Mouse (Mus musculus) kidney, postnatal 0 days (tissue): Measurements from ENCODE around the gene Nadk2. TPM values are rescaled to one million over a fixed set of nuclear protein-coding genes. Genes with fewer than 3 reads are reported as not detected.

Experiments
- ATAC-seq: fragments of 200-750 bp; cut with Nextera tagmentation; replicated peaks from 2 replicates; pipeline ENCODE4 v1.8.0; 2017; ENCODE audit warnings: low read depth, moderate number of reproducible peaks, moderate TSS enrichment, moderate library complexity; ENCODE audit not compliant: low FRiP score
- DNase-seq: peaks from one replicate; pipeline ENCODE4 v3.0.0-alpha.2; 2016; ENCODE audit warnings: low spot score
- H3K27ac ChIP-seq: fragments of 300-500 bp; sonication (generic); 2 replicates; pipeline ENCODE4 v1.5.1; 2014; ENCODE audit warnings: mild to moderate bottlenecking
- H3K27me3 ChIP-seq: fragments of 300-500 bp; sonication (generic); 2 replicates; pipeline ENCODE4 v1.6.1; 2014; ENCODE audit warnings: low read length, mixed read lengths; ENCODE audit not compliant: insufficient read depth
- H3K36me3 ChIP-seq: fragments of 300-500 bp; sonication (generic); 2 replicates; pipeline ENCODE4 v1.6.1; 2014; ENCODE audit warnings: low read length, mixed read lengths; ENCODE audit not compliant: insufficient read depth
- H3K4me1 ChIP-seq: fragments of 300-500 bp; sonication (generic); replicated peaks from 2 replicates; pipeline ENCODE4 v1.6.1; 2014; ENCODE audit warnings: antibody characterized with exemption, low read length, mixed read lengths; ENCODE audit not compliant: insufficient read depth
- H3K4me2 ChIP-seq: fragments of 300-500 bp; sonication (generic); 2 replicates; pipeline ENCODE4 v1.6.1; 2014; ENCODE audit warnings: mild to moderate bottlenecking, low read length, moderate library complexity, mixed read lengths
- H3K4me3 ChIP-seq: fragments of 300-500 bp; sonication (generic); replicated peaks from 2 replicates; pipeline ENCODE4 v1.5.1; 2014; ENCODE audit warnings: low read depth, low read length
- H3K9ac ChIP-seq: fragments of 300-500 bp; sonication (generic); 2 replicates; pipeline ENCODE4 v1.6.1; 2014; ENCODE audit warnings: low read depth, low read length
- H3K9me3 ChIP-seq: fragments of 300-500 bp; sonication (generic); replicated peaks from 2 replicates; pipeline ENCODE4 v1.6.1; 2016; ENCODE audit warnings: low read length, inconsistent platforms, mixed read lengths
- CTCF ChIP-seq: IDR thresholded peaks from 2 replicates; pipeline ENCODE4 v1.5.1; 2016; ENCODE audit warnings: antibody characterized with exemption, low read depth, mild to moderate bottlenecking, moderate library complexity
- WGBS: fragments of 180-500 bp; shearing (Covaris S2); extraction: QIAGEN DNeasy Blood & Tissue Kit; methylation state at CpG from one replicate; pipeline ENCODE4 v1.1.7; 2014; 5-methylcytosine and 5-hydroxymethylcytosine counted together
- polyA plus RNA-seq: library from polyadenylated mRNA; unstranded; fragments of >200 nt; fragmentation: Nextera tagmentation; extraction: Ambion mirVana; gene quantifications from 2 replicates; pipeline ENCODE4 v1.2.1, GENCODE M21; 2015

Gene Nadk2
- polyA plus RNA-seq, 1 experiment from 2014 or later = 34.9 TPM

DNA sequence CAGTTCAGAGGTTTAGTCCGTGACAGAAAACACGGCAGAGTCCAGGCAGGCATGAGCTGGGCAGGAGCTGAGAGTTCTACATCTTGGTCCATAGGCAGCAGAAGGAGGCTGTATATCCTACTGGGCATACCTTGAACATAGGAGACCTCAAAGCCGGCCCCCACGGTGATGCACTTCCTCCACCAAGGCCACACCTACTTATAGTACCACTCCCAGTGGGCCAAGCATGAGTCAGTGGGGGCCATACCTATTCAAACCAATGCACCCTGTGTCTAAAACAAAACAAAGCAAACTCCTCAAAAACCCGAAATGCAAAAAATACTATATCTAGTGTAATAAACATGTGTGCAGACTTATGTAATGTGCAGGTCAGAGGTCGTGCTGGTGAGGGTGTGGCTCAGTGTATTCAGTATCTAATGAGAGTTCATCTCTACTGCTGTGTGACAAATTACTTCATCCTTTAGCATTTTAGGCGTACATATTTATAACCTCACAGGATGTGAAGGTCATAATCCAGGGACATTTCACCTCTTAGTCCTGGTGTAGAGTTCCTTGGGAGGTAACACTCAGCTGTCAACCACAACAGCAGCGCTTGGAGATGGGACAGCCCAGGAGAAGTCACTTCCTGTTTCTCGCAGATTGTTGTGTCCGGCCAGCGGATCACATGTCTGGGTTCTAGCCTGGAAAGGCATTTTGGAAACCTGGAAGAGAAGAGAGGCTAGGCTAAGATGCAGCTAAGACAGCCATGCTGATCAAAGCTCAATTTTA, 22.7 kb downstream of the Nadk2 start:
- H3K9ac ChIP-seq = no peak overlapping the region
- 69% methylated on average over 11 of the region's 11 CpGs for whole genome bisulfite sequencing
- DNase-seq (no peak), ATAC-seq (peak; percentile 30; the same call in 1 of the 2 replicates)
- no peak for TF ChIP-seq CTCF
- no peak overlapping the region for H3K27ac ChIP-seq
- H3K9me3 ChIP-seq = no peaks in the 10 kb centered on the region
- H3K27me3 ChIP-seq = no peaks in the 10 kb centered on the region
- H3K4me2 ChIP-seq = no peak overlapping the region
- no peak overlapping the region for H3K4me3 ChIP-seq
- peaks cover under 1% of the 10 kb centered on the region for H3K4me1 ChIP-seq
- peaks cover 4% of the 10 kb centered on the region for H3K36me3 ChIP-seq

- WGBS = 23% methylated on average over 13 of the region's 13 CpGs
- no peak for TF ChIP-seq CTCF
- no peaks in the 10 kb centered on the region for H3K4me1 ChIP-seq
- no peaks in the 10 kb centered on the region for H3K27me3 ChIP-seq
- ATAC-seq (peak; percentile 68; the same call in 1 of the 2 replicates), DNase-seq (peak; percentile 54)
- no peak overlapping the region for H3K4me2 ChIP-seq
- peaks cover 7% of the 10 kb centered on the region for H3K36me3 ChIP-seq
- no peak overlapping the region for H3K27ac ChIP-seq
- H3K4me3 ChIP-seq = no peak overlapping the region
- no peaks in the 10 kb centered on the region for H3K9me3 ChIP-seq
- H3K9ac ChIP-seq = no peak overlapping the region
Measured at GRCm38 (mm10) chr15:9094366-9094750, 23.3 kb downstream of the Nadk2 start.

- H3K9ac ChIP-seq = no peak overlapping the region
- DNase-seq = no peak
- no peak for ATAC-seq
- no peak overlapping the region for H3K4me3 ChIP-seq
- no peaks in the 10 kb centered on the region for H3K4me1 ChIP-seq
- no peaks in the 10 kb centered on the region for H3K9me3 ChIP-seq
- WGBS = 91% methylated on average over 4 of the region's 4 CpGs
- no peak overlapping the region for H3K4me2 ChIP-seq
- no peak overlapping the region for H3K27ac ChIP-seq
- H3K36me3 ChIP-seq = peaks cover 17% of the 10 kb centered on the region
- TF ChIP-seq CTCF = no peak
- H3K27me3 ChIP-seq = no peaks in the 10 kb centered on the region
Measured at GRCm38 (mm10) chr15:9096865-9097264, 25.8 kb downstream of the Nadk2 start.

DNA sequence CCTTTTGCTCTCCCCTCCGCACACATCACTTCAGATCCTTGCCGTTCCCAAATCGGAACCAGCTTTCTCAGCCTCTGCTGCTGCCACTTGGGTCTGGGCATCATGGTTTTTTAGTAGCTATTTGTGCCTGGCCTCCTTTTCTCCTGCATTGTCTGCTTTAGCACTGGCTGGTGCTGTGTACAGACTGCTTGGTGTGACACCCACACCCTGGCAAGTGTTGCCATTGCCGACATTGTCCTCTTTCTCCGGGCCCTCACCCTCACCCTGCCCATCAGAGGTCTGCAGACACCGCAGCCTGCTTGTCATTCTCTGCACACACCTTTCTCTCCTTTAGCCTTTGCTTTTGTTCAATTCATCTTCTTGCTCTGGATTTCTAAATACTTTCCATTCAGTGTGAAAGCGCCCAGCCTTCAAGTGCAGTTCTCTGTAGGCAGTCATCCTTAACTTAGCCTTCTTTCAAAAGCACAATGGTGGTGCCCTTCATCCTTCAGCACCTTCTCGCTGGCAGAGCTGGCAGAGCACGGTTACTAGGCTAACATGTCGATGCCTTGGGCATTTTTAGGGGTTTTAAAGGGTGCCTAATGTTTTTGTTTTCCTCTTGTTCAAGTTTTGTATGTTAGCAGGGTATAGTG, 29.5 kb downstream of the Nadk2 start:
- H3K4me2 ChIP-seq = no peak overlapping the region

DNA sequence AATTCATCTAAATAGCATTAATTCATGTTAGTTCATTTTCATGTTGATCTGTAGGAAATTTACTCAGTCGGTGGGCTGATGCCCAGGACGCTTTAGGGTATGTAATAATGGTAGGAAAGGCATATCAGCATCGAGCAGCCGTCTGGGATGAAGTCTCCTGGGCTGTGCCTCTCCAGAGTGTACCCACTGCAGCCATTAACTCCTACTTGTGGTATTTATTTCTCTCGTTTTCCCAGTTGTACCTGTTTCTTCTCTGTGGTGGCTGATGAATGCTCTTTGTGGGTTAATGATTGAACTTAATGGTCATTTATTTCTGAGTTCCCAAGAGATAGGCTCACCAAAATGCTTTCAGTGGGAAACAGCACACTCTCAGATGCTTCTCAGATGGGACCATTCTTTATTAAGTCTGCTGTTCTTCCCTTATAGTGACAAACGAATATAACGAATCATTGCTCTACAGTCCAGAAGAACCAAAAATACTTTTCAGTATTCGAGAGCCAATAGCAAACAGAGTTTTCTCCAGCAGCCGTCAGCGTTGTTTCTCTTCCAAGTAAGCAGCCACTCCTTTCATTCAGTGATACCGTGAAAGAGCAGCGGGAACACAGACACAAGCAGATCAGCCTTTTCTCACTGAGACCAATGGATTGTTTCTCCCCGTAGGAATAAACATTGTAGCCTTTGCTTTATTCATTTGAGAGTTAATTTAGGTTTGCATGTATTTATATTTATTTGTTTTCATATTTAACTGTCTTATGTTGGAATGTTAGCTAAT, 35.4 kb downstream of the Nadk2 start:
- 75% methylated on average over 13 of the region's 13 CpGs for WGBS
- no peak overlapping the region for H3K4me2 ChIP-seq
- H3K27me3 ChIP-seq = no peaks in the 10 kb centered on the region
- H3K9me3 ChIP-seq = no peaks in the 10 kb centered on the region
- DNase-seq (no peak), ATAC-seq (0 out of 2 replicates have a peak, but pooled peaks have one; percentile 13)
- no peak overlapping the region for H3K4me3 ChIP-seq
- H3K9ac ChIP-seq = no peak overlapping the region
- H3K27ac ChIP-seq = no peak overlapping the region
- no peak for TF ChIP-seq CTCF
- peaks cover 23% of the 10 kb centered on the region for H3K36me3 ChIP-seq
- no peaks in the 10 kb centered on the region for H3K4me1 ChIP-seq

More for the DNA sequence above, 29.5 kb downstream of the Nadk2 start:
- ATAC-seq (no peak), DNase-seq (no peak)
- Histone ChIP-seq H3K27me3 (no peaks in the 10 kb centered on the region), H3K9me3 (no peaks in the 10 kb centered on the region), H3K27ac (no peak overlapping the region), H3K36me3 (peaks cover 27% of the 10 kb centered on the region), H3K4me3 (no peak overlapping the region), H3K9ac (no peak overlapping the region), H3K4me1 (no peaks in the 10 kb centered on the region)
- WGBS = 92% methylated on average over 10 of the region's 10 CpGs
- TF ChIP-seq CTCF = no peak

- no peak for TF ChIP-seq CTCF
- 84% methylated on average over 6 of the region's 6 CpGs for WGBS
- H3K9me3 ChIP-seq = no peaks in the 10 kb centered on the region
- H3K36me3 ChIP-seq = peaks cover 31% of the 10 kb centered on the region
- DNase-seq = no peak
- no peak overlapping the region for H3K4me3 ChIP-seq
- H3K4me2 ChIP-seq = no peak overlapping the region
- no peak for ATAC-seq
- H3K4me1 ChIP-seq = no peaks in the 10 kb centered on the region
- no peaks in the 10 kb centered on the region for H3K27me3 ChIP-seq
- no peak overlapping the region for H3K27ac ChIP-seq
- no peak overlapping the region for H3K9ac ChIP-seq
Measured at GRCm38 (mm10) chr15:9110526-9111347, 39.7 kb downstream of the Nadk2 start.
